ENCODE assay signal across 8 mouse cellular contexts in the genomic region with DNA sequence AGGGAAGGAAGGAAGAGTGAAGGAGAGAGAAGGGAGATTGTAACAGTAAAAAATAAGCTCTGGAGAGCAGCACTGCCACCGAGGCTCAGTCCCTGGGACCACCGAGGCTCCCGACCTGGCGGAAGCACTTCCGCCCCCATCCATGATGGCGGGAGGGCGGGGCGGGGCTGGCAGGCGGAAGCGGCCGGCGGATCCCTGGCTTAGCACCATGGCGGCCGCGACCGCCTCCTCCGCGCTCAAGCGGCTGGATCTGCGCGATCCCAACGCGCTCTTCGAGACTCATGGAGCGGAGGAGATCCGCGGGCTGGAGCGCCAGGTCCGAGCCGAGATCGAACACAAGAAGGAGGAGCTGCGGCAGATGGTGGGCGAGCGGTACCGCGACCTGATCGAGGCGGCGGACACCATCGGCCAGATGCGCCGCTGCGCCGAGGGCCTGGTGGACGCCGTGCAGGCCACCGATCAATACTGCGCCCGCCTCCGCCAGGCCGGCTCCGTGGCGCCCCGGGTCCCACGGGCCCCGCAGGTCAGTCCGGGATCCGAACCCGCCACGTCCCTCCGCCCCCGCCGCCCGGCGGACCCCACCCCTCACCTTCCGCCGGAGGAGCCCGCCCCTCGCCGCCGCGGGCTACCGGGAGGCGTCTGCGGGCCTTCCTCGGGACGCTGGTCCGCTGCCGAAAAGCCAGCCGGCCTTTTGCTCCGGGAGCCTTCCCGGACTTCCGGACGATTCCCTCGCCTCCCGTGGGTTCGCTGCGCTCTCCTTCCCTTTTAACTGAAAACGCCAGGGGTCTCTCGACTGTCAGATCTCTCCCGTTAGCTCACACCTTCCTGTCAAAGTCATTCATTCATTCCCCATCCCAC. TPM values are rescaled to one million over a fixed set of nuclear protein-coding genes. Genes with fewer than 3 reads are reported as not detected.
DNase-seq lines count a peak whose midpoint lies in the region; ATAC-seq and TF ChIP-seq lines count a peak whose summit lies in the region.

A gene (minus strand): TSS at position 727 of the 858 bp plus-strand sequence.

- peak within 1 kb of the TSS; percentile 96 for H3K9ac ChIP-seq in embryonic facial prominence, embryonic 14.5 days (ENCODE audit: low read depth, low read length)
- H3K9ac ChIP-seq in heart, embryonic 12.5 days = peak within 1 kb of the TSS; percentile 98
- H3K9ac ChIP-seq in kidney, embryonic 16.5 days (replicated peaks; ENCODE audit: low read length) = peak within 1 kb of the TSS; percentile 96
- H3K9ac ChIP-seq in liver, embryonic 13.5 days = peak within 1 kb of the TSS; percentile 96
- peak within 1 kb of the TSS; percentile 95 for H3K9ac ChIP-seq in stomach, embryonic 16.5 days (ENCODE audit: low read length)

- DNase-seq in adrenal gland, postnatal 14 days = peak; percentile 83
- peak; percentile 78 for DNase-seq in embryonic facial prominence, embryonic 14.5 days (ENCODE audit: low spot score)
- peak; percentile 50 for DNase-seq in liver, embryonic 13.5 days
- DNase-seq in neural tube, embryonic 10.5 days (ENCODE audit: extremely low spot score, low spot score) = peak; percentile 86

- peak within 1 kb of the TSS; percentile 66 for H3K4me2 ChIP-seq in embryonic facial prominence, embryonic 14.5 days (ENCODE audit: low read depth, low read length)
- peak within 1 kb of the TSS; percentile 79 for H3K4me2 ChIP-seq in heart, embryonic 12.5 days
- peak within 1 kb of the TSS; percentile 80 for H3K4me2 ChIP-seq in kidney, embryonic 16.5 days (replicated peaks; ENCODE audit: low read depth, low read length)
- H3K4me2 ChIP-seq in liver, embryonic 13.5 days = peak within 1 kb of the TSS; percentile 82
- H3K4me2 ChIP-seq in stomach, embryonic 16.5 days (ENCODE audit: low read depth, low read length) = peak within 1 kb of the TSS; percentile 85

- peaks cover 9% of the 10 kb centered on the region for H3K79me2 ChIP-seq in C2C12 (ENCODE audit: control insufficient read depth, insufficient read depth)

- peak within 1 kb of the TSS; percentile 87 for H3K27ac ChIP-seq in embryonic facial prominence, embryonic 14.5 days (replicated peaks; ENCODE audit: low read depth, low read length)
- H3K27ac ChIP-seq in heart, embryonic 12.5 days (ENCODE audit: poor library complexity, severe bottlenecking) = peak within 1 kb of the TSS; percentile 78
- H3K27ac ChIP-seq in kidney, embryonic 16.5 days (ENCODE audit: low read length) = peak within 1 kb of the TSS; percentile 84
- H3K27ac ChIP-seq in liver, embryonic 13.5 days = peak within 1 kb of the TSS; percentile 89
- peak within 1 kb of the TSS; percentile 85 for H3K27ac ChIP-seq in stomach, embryonic 16.5 days (ENCODE audit: low read length)

- H3K4me3 ChIP-seq in C2C12 (ENCODE audit: insufficient read depth, poor library complexity, severe bottlenecking) = peak within 1 kb of the TSS; percentile 92
- peak within 1 kb of the TSS; percentile 96 for H3K4me3 ChIP-seq in embryonic facial prominence, embryonic 14.5 days (ENCODE audit: low read depth, low read length)
- peak within 1 kb of the TSS; percentile 93 for H3K4me3 ChIP-seq in heart, embryonic 12.5 days
- peak within 1 kb of the TSS; percentile 95 for H3K4me3 ChIP-seq in kidney, embryonic 16.5 days (ENCODE audit: low read length)
- H3K4me3 ChIP-seq in liver, embryonic 13.5 days (replicated peaks) = peak within 1 kb of the TSS; percentile 95
- H3K4me3 ChIP-seq in stomach, embryonic 16.5 days (replicated peaks; ENCODE audit: low read length) = peak within 1 kb of the TSS; percentile 85

- H3K27me3 ChIP-seq in C2C12 (ENCODE audit: control insufficient read depth, insufficient read depth, insufficient read length) = no peaks in the 10 kb centered on the region
- H3K27me3 ChIP-seq in embryonic facial prominence, embryonic 14.5 days (replicated peaks; ENCODE audit: control insufficient read depth, insufficient read depth, low read length) = no peaks in the 10 kb centered on the region
- no peaks in the 10 kb centered on the region for H3K27me3 ChIP-seq in heart, embryonic 12.5 days (replicated peaks)
- no peaks in the 10 kb centered on the region for H3K27me3 ChIP-seq in kidney, embryonic 16.5 days (ENCODE audit: insufficient read depth, low read length)
- H3K27me3 ChIP-seq in liver, embryonic 13.5 days = no peaks in the 10 kb centered on the region
- H3K27me3 ChIP-seq in stomach, embryonic 16.5 days (ENCODE audit: control insufficient read depth, insufficient read depth, low read length) = no peaks in the 10 kb centered on the region

- WGBS in embryonic facial prominence, embryonic 14.5 days = 0% methylated on average over 21 of the region's 91 CpGs
- WGBS in heart, embryonic 12.5 days = under 1% methylated on average over 91 of the region's 91 CpGs
- under 1% methylated on average over 79 of the region's 91 CpGs for WGBS in kidney, embryonic 16.5 days
- under 1% methylated on average over 90 of the region's 91 CpGs for WGBS in liver, embryonic 13.5 days (ENCODE audit: insufficient replicate concordance)
- under 1% methylated on average over 91 of the region's 91 CpGs for WGBS in stomach, embryonic 16.5 days

- ATAC-seq in embryonic facial prominence, embryonic 14.5 days (ENCODE audit: low read depth) = peak; percentile 74
- ATAC-seq in heart, embryonic 12.5 days (ENCODE audit: insufficient number of reproducible peaks, low FRiP score) = peak; percentile 82
- peak; percentile 72 for ATAC-seq in kidney, embryonic 16.5 days (ENCODE audit: low FRiP score, low TSS enrichment)
- peak; percentile 80 for ATAC-seq in liver, embryonic 13.5 days (ENCODE audit: low read depth)
- peak; percentile 78 for ATAC-seq in stomach, embryonic 16.5 days (ENCODE audit: insufficient read depth, low FRiP score)

- H3K79me3 ChIP-seq in C2C12 (ENCODE audit: low read depth) = peaks cover 2% of the 10 kb centered on the region

- TF ChIP-seq CTCF in C2C12 (IDR thresholded peaks at IDR 0.05; ENCODE audit: control insufficient read depth, insufficient read depth, insufficient read length) = no peak

- H3ac ChIP-seq in C2C12 (ENCODE audit: control insufficient read depth, insufficient read length, low read depth) = peak within 1 kb of the TSS; percentile 96

- H3K9me3 ChIP-seq in embryonic facial prominence, embryonic 14.5 days (ENCODE audit: control insufficient read depth, low read length) = 0 out of 2 replicates have a peak, but pooled peaks cover 5% of the 10 kb centered on the region
- 0 out of 2 replicates have a peak, but pooled peaks cover 3% of the 10 kb centered on the region for H3K9me3 ChIP-seq in heart, embryonic 12.5 days (replicated peaks)
- H3K9me3 ChIP-seq in kidney, embryonic 16.5 days (ENCODE audit: low read length) = no peaks in the 10 kb centered on the region
- no peaks in the 10 kb centered on the region for H3K9me3 ChIP-seq in liver, embryonic 13.5 days (replicated peaks)
- H3K9me3 ChIP-seq in stomach, embryonic 16.5 days (replicated peaks; ENCODE audit: control insufficient read depth, low read length) = no peaks in the 10 kb centered on the region

- H3K4me1 ChIP-seq in embryonic facial prominence, embryonic 14.5 days (ENCODE audit: control insufficient read depth, insufficient read depth, low read length) = peaks cover 14% of the 10 kb centered on the region
- peaks cover 13% of the 10 kb centered on the region for H3K4me1 ChIP-seq in heart, embryonic 12.5 days (replicated peaks)
- peaks cover 41% of the 10 kb centered on the region for H3K4me1 ChIP-seq in kidney, embryonic 16.5 days (ENCODE audit: insufficient read depth, low read length)
- peaks cover 34% of the 10 kb centered on the region for H3K4me1 ChIP-seq in liver, embryonic 13.5 days (replicated peaks)
- H3K4me1 ChIP-seq in stomach, embryonic 16.5 days (ENCODE audit: control insufficient read depth, insufficient read depth, low read length) = peaks cover 13% of the 10 kb centered on the region

- H3K36me3 ChIP-seq in C2C12 (ENCODE audit: control insufficient read depth, insufficient read depth) = peaks cover 24% of the 10 kb centered on the region
- H3K36me3 ChIP-seq in embryonic facial prominence, embryonic 14.5 days (ENCODE audit: control insufficient read depth, insufficient read depth, low read length) = peaks cover 31% of the 10 kb centered on the region
- peaks cover 29% of the 10 kb centered on the region for H3K36me3 ChIP-seq in heart, embryonic 12.5 days
- H3K36me3 ChIP-seq in kidney, embryonic 16.5 days (ENCODE audit: insufficient read depth, low read length) = peaks cover 28% of the 10 kb centered on the region
- peaks cover 32% of the 10 kb centered on the region for H3K36me3 ChIP-seq in liver, embryonic 13.5 days
- H3K36me3 ChIP-seq in stomach, embryonic 16.5 days (ENCODE audit: control insufficient read depth, insufficient read depth, low read length) = peaks cover 10% of the 10 kb centered on the region; the same call in 1 of the 2 replicates

TF ChIP-seq in C2C12, 6 proteins besides CTCF, POLR2A, EP300 and RAD21:
- TF ChIP-seq MAX (IDR thresholded peaks at IDR 0.05) (no peak), MYOD1 (IDR thresholded peaks at IDR 0.05; ENCODE audit: control insufficient read depth, insufficient read length, low read depth) (no peak), CEBPB (IDR thresholded peaks at IDR 0.05; ENCODE audit: low read depth) (no peak), FOSL1 (IDR thresholded peaks at IDR 0.05; ENCODE audit: insufficient read depth, low read length, poor library complexity, severe bottlenecking) (no peak), USF1 (IDR thresholded peaks at IDR 0.05; ENCODE audit: low read depth) (no peak), MYOG (IDR thresholded peaks at IDR 0.05; ENCODE audit: control insufficient read depth, extremely low read depth, insufficient read length) (no peak)

RNA-seq across cellular contexts. Expression of the gene that starts here (rescaled TPM):
- 10.0 TPM for polyA plus RNA-seq in C2C12 (2012; fragmentation: generic; extraction: Trizol)
- 13.7 and 17.5 TPM in 2 replicates for total RNA-seq in adrenal gland, postnatal 14 days (2021)
- 23.6 and 25.6 TPM in 2 replicates for polyA plus RNA-seq in embryonic facial prominence, embryonic 14.5 days (2014; fragmentation: Nextera tagmentation; extraction: Ambion mirVana)
- polyA plus RNA-seq in heart, embryonic 12.5 days (2016; fragmentation: Nextera tagmentation; extraction: Ambion mirVana) = 19.0 and 22.4 TPM in 2 replicates
- polyA plus RNA-seq in kidney, embryonic 16.5 days (2015; fragmentation: Nextera tagmentation; extraction: Ambion mirVana) = 23.5 and 25.4 TPM in 2 replicates
- polyA plus RNA-seq in liver, embryonic 13.5 days (2015; fragmentation: Nextera tagmentation; extraction: Ambion mirVana) = 15.0 and 16.3 TPM in 2 replicates
- polyA plus RNA-seq in stomach, embryonic 16.5 days (2015; fragmentation: Nextera tagmentation; extraction: Ambion mirVana) = 47.9 and 50.3 TPM in 2 replicates

Comparison
In these comparisons a context has a peak if more than half of its experiments do, and no peak if none do; other contexts are left out.
1. Peak in every context shown above with its lines: DNase-seq, ATAC-seq, H3K4me3 ChIP-seq and H3K27ac ChIP-seq.